Mouse (Mus musculus) thymus, adult 2 months (tissue): Measurements from ENCODE around the gene Smad5.

Source experiments
- CTCF ChIP-seq: fragments of 200-500 bp; IDR thresholded peaks from 2 replicates; pipeline ENCODE4 v1.5.1; 2012; ENCODE audit warnings: mild to moderate bottlenecking, control low read depth, low read length, moderate library complexity, borderline replicate concordance; ENCODE audit not compliant: control insufficient read depth, poor library complexity, insufficient read depth; ENCODE audit errors: extremely low read depth
- POLR2A ChIP-seq: fragments of 200-500 bp; IDR thresholded peaks from 2 replicates; pipeline ENCODE4 v1.6.1; 2012; ENCODE audit warnings: mild to moderate bottlenecking, low read length, control low read depth, moderate library complexity; ENCODE audit not compliant: control insufficient read depth, poor library complexity, insufficient read depth; ENCODE audit errors: extremely low read depth

- TF ChIP-seq CTCF: no peak
- no peak for TF ChIP-seq POLR2A
These were observed 49.8 kb downstream of the Smad5 start for GRCm38 (mm10) chr13:56752474-56753191.
